Mouse (Mus musculus) olfactory bulb, adult 2 months (tissue): ENCODE data around the gene Ksr2.

Source experiments
- CTCF ChIP-seq: fragments of 200-500 bp; IDR thresholded peaks from 2 replicates; pipeline ENCODE4 v1.5.1; 2012; ENCODE audit warnings: low read depth, mild to moderate bottlenecking, low read length, moderate library complexity; ENCODE audit not compliant: insufficient read depth
- POLR2A ChIP-seq: fragments of 200-500 bp; IDR thresholded peaks from 2 replicates; pipeline ENCODE4 v1.6.1; 2012; ENCODE audit warnings: mild to moderate bottlenecking, low read depth, low read length, moderate library complexity; ENCODE audit not compliant: insufficient read depth

DNA sequence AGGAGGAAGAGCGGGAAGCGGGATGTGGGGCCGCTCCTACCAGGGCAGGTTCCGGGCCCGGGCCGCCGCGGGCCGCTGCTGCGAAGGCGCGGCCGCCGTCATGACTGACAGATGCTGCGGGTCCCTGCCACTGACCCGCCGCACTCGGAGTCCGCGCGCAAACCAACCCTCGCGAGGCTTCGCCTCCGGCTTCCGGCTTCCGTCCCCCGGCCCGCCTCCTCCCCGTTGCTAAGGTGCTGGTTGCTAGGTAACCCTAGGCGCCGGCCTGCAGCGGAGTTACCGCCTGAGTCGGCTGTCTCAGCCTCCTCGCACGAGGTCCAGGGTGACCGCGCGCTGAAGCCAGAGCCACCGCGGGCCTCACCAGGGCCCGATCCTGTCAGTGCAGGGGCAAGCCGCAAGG lies 24.9 kb upstream of the Ksr2 start, which contains the start of gene Rfc5:
- no peak for TF ChIP-seq CTCF
- peak; percentile 54 for TF ChIP-seq POLR2A
